Mouse (Mus musculus): Measurements from ENCODE around the gene Pik3ca.

- TF ChIP-seq CTCF (conservative IDR thresholded peaks at IDR 0.05; ENCODE audit: low read length), result no peak
- no peak for TF ChIP-seq POU5F1 (IDR thresholded peaks at IDR 0.05; ENCODE audit: borderline replicate concordance, low read length)
- TF ChIP-seq NANOG (IDR thresholded peaks at IDR 0.05; ENCODE audit: borderline replicate concordance, low read length), result no peak
Measured at GRCm38 (mm10) chr3:32490076-32490927, 92.8 kb downstream of the Pik3ca start.
